Mouse (Mus musculus) spleen, postnatal 0 days (tissue): ENCODE data around the gene Hgf. TPM values are rescaled to one million over a fixed set of nuclear protein-coding genes. Genes with fewer than 3 reads are reported as not detected.

Experiments
- polyA plus RNA-seq: library from polyadenylated mRNA; unstranded; fragments of >200 nt; fragmentation: Nextera tagmentation; extraction: Ambion mirVana; gene quantifications from 2 replicates; pipeline ENCODE4 v1.2.1, GENCODE M21; 2015

The Hgf gene
- polyA plus RNA-seq, result 2.1 and 3.7 TPM in 2 replicates

DNA sequence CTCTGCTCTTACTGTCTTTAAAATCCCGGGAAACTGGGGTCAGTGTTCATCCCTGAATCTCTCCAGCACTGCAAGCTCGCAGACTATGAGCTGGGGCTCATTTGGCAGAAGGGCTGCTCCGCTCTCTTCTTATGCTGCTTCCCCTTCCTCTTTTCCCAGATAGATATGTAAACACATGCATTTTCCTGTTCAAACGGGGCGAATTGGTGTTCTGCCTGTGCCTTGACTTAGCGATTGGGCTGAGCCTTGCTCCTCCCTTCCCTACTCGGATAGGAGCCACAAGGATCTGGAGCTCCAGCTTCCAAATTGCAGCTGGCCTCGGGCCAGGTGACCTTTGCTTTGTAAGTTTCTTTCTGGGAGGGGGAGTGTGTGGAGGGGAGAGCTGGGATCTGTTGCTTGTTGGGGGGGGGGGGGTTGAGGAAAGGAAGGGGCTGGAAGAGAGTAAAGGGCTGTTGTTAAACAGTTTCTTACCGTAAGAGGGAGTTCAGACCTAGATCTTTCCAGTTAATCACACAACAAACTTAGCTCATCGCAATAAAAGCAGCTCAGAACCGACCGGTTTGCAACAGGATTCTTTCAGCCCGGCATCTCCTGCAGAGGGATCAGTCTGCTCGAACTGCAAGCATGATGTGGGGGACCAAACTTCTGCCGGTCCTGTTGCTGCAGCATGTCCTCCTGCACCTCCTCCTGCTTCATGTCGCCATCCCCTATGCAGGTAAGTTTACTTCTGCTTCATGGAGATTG lies at the start of gene Hgf:
Hgf (plus strand) TSS at position 192 of the 744 bp plus-strand sequence.

Other genes with a start within 250 kb of the Hgf start
- not detected in 2 replicates for gene Gm28710, start 238.3 kb downstream of the Hgf start, polyA plus RNA-seq